Mouse (Mus musculus) liver, embryonic 16.5 days (tissue): ENCODE data around the gene Crygn. TPM values are rescaled to one million over a fixed set of nuclear protein-coding genes. Genes with fewer than 3 reads are reported as not detected.

Experiments
- ATAC-seq: fragments of 200-750 bp; cut with Nextera tagmentation; 2 replicates; pipeline ENCODE4 v1.8.0; 2017; ENCODE audit warnings: low read depth, mild to moderate bottlenecking, moderate number of reproducible peaks, moderate library complexity
- H3K27ac ChIP-seq: fragments of 300-500 bp; sonication (generic); 2 replicates; pipeline ENCODE4 v1.5.1; 2014; ENCODE audit warnings: mild to moderate bottlenecking, low read length
- H3K27me3 ChIP-seq: fragments of 300-500 bp; sonication (generic); 2 replicates; pipeline ENCODE4 v1.6.1; 2014; ENCODE audit warnings: low read depth, low read length, mixed read lengths; ENCODE audit not compliant: control insufficient read depth, insufficient read depth
- H3K36me3 ChIP-seq: fragments of 300-500 bp; sonication (generic); 2 replicates; pipeline ENCODE4 v1.6.1; 2014; ENCODE audit warnings: mild to moderate bottlenecking; ENCODE audit not compliant: control insufficient read depth, insufficient read depth
- H3K4me1 ChIP-seq: fragments of 300-500 bp; sonication (generic); 2 replicates; pipeline ENCODE4 v1.6.1; 2014; ENCODE audit warnings: low read depth, low read length, mixed read lengths; ENCODE audit not compliant: control insufficient read depth
- H3K4me2 ChIP-seq: fragments of 300-500 bp; sonication (generic); 2 replicates; pipeline ENCODE4 v1.6.1; 2014; ENCODE audit warnings: low read depth, low read length, mixed read lengths
- H3K4me3 ChIP-seq: fragments of 300-500 bp; sonication (generic); 2 replicates; pipeline ENCODE4 v1.5.1; 2014; ENCODE audit warnings: low read depth, mild to moderate bottlenecking, low read length
- H3K9ac ChIP-seq: fragments of 300-500 bp; sonication (generic); 2 replicates; pipeline ENCODE4 v1.6.1; 2014; ENCODE audit warnings: low read depth, low read length
- H3K9me3 ChIP-seq: fragments of 300-500 bp; sonication (generic); replicated peaks from 2 replicates; pipeline ENCODE4 v1.6.1; 2016; ENCODE audit warnings: low read length; ENCODE audit not compliant: control insufficient read depth
- WGBS: fragments of 180-500 bp; shearing (Covaris S2); extraction: QIAGEN DNeasy Blood & Tissue Kit; methylation state at CpG from one replicate; pipeline ENCODE4 v1.1.7; 2014; ENCODE audit not compliant: insufficient replicate concordance; 5-methylcytosine and 5-hydroxymethylcytosine counted together
- polyA plus RNA-seq: library from polyadenylated mRNA; unstranded; fragments of >200 nt; fragmentation: Nextera tagmentation; extraction: Ambion mirVana; gene quantifications from 2 replicates; pipeline ENCODE4 v1.2.1, GENCODE M21; 2015

The Crygn gene
- polyA plus RNA-seq: 0.47 and 0.50 TPM in 2 replicates

- no peak for ATAC-seq
- Histone ChIP-seq H3K27ac (no peak within 1 kb of the TSS), H3K27me3 (no peaks in the 10 kb centered on the region; the same call in 1 of the 2 replicates), H3K9ac (no peak within 1 kb of the TSS), H3K36me3 (no peaks in the 10 kb centered on the region), H3K4me2 (no peak within 1 kb of the TSS), H3K4me3 (no peak within 1 kb of the TSS), H3K9me3 (no peaks in the 10 kb centered on the region), H3K4me1 (no peaks in the 10 kb centered on the region)
- WGBS: 54% methylated on average over 18 of the region's 18 CpGs
Measured at GRCm38 (mm10) chr5:24757816-24758215, at the start of gene Crygn. TSS of gene Crygn (minus strand) at chr5:24758008.

- H3K4me3 ChIP-seq: no peak overlapping the region
- H3K9ac ChIP-seq: no peak overlapping the region
- peaks cover 36% of the 10 kb centered on the region for H3K36me3 ChIP-seq
- H3K9me3 ChIP-seq: no peaks in the 10 kb centered on the region
- no peak for ATAC-seq
- no peak overlapping the region for H3K27ac ChIP-seq
- no peaks in the 10 kb centered on the region for H3K27me3 ChIP-seq
- no peak overlapping the region for H3K4me2 ChIP-seq
- 82% methylated on average over 6 of the region's 6 CpGs for WGBS
- no peaks in the 10 kb centered on the region; the same call in 1 of the 2 replicates for H3K4me1 ChIP-seq
Measured at GRCm38 (mm10) chr5:24805222-24805621, 47.4 kb upstream of the Crygn start.

DNA sequence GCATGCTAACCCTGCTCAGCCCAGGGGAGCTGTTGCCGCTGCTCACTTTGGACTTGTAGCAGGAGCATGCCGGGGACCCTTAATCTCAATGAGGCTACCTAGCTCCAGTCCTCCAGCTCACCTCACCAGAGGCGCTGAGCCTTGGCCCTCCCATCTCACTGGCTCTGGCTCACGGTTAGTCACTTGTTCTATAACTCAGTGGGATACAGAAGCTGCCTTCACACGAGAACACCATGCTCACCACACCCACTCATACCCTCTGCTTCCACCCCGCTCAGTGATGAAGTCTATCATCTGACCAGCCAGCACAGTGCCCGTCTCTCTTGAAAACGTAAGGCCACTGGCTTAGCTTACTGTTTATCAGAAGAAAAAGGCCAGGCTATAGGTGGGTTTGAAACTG lies 46.9 kb upstream of the Crygn start:
- ATAC-seq: no peak
- no peaks in the 10 kb centered on the region for H3K9me3 ChIP-seq
- no peak overlapping the region for H3K9ac ChIP-seq
- H3K4me1 ChIP-seq: no peaks in the 10 kb centered on the region; the same call in 1 of the 2 replicates
- H3K27me3 ChIP-seq: no peaks in the 10 kb centered on the region
- H3K36me3 ChIP-seq: peaks cover 36% of the 10 kb centered on the region
- H3K4me2 ChIP-seq: no peak overlapping the region
- 86% methylated on average over 8 of the region's 8 CpGs for WGBS
- H3K27ac ChIP-seq: no peak overlapping the region
- H3K4me3 ChIP-seq: no peak overlapping the region

- WGBS: 55% methylated on average over 6 of the region's 6 CpGs
- ATAC-seq: no peak
- H3K27ac ChIP-seq: no peak overlapping the region
Measured at GRCm38 (mm10) chr5:24801841-24802624, 44.2 kb upstream of the Crygn start.

GRCm38 (mm10) chr5:24800416-24800815 lies 42.6 kb upstream of the Crygn start:
- Histone ChIP-seq H3K4me1 (no peaks in the 10 kb centered on the region; the same call in 1 of the 2 replicates), H3K4me3 (no peak overlapping the region), H3K27me3 (no peaks in the 10 kb centered on the region), H3K27ac (no peak overlapping the region), H3K4me2 (no peak overlapping the region), H3K9ac (no peak overlapping the region), H3K36me3 (peaks cover 9% of the 10 kb centered on the region), H3K9me3 (no peaks in the 10 kb centered on the region)
- ATAC-seq: no peak

More at GRCm38 (mm10) chr5:24801841-24802624, 44.2 kb upstream of the Crygn start:
- Histone ChIP-seq H3K36me3 (peaks cover 22% of the 10 kb centered on the region), H3K4me3 (no peak overlapping the region), H3K4me1 (no peaks in the 10 kb centered on the region; the same call in 1 of the 2 replicates), H3K9me3 (no peaks in the 10 kb centered on the region), H3K27me3 (no peaks in the 10 kb centered on the region), H3K4me2 (no peak overlapping the region), H3K9ac (no peak overlapping the region)

GRCm38 (mm10) chr5:24798639-24799038 lies 40.8 kb upstream of the Crygn start:
- ATAC-seq: no peak
- Histone ChIP-seq H3K4me3 (no peak overlapping the region), H3K27me3 (no peaks in the 10 kb centered on the region), H3K4me2 (no peak overlapping the region), H3K4me1 (no peaks in the 10 kb centered on the region; the same call in 1 of the 2 replicates), H3K9me3 (no peaks in the 10 kb centered on the region), H3K36me3 (peaks cover 3% of the 10 kb centered on the region; the same call in 1 of the 2 replicates), H3K27ac (no peak overlapping the region), H3K9ac (no peak overlapping the region)
- WGBS: 74% methylated on average over 10 of the region's 10 CpGs

DNA sequence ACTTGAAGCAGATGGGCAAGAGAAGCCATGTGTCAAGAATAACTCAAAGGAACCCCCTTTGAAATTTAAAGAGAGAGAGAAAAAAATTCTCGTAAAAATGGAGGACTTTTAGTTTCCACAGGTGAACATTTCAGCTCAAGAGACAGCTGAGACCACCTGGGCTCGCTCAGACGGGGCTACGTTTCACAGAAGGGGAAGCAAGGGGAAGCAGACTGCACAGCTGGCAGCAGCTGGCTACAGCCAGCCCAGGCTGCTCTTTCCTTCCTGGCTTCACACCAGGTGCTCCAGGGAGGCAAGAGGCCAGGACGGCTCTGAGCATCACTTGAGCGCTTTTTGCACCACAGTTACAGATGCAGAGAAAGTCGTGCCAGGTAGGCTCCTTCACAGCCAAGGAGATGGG lies 40.0 kb upstream of the Crygn start:
- H3K4me2 ChIP-seq: no peak overlapping the region
- ATAC-seq: no peak
- no peak overlapping the region for H3K4me3 ChIP-seq
- no peak overlapping the region for H3K9ac ChIP-seq
- H3K9me3 ChIP-seq: no peaks in the 10 kb centered on the region
- H3K27ac ChIP-seq: no peak overlapping the region
- no peaks in the 10 kb centered on the region for H3K27me3 ChIP-seq
- H3K4me1 ChIP-seq: no peaks in the 10 kb centered on the region; the same call in 1 of the 2 replicates
- 33% methylated on average over 7 of the region's 7 CpGs for WGBS
- no peaks in the 10 kb centered on the region; the same call in 1 of the 2 replicates for H3K36me3 ChIP-seq

DNA sequence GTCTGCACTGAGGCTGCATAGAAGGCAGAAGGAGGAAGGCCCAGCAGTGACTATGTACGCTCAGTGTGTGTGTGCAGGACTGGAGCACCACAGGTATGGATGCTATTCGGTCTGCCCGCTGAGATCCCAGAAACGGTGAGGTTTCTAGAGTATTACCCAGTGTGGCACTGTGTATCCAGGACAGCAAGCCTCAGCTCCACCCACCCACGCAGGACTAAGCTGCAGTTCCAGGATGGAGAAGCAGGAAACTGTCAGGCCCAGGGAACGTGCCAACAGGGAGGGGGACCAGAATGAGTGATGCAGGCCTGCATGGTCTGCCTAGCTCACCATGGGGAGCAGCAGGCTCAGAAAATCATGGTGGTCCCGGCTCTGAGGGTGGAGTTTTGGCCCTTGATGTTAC lies 35.2 kb upstream of the Crygn start:
- H3K9ac ChIP-seq: no peak overlapping the region
- H3K4me3 ChIP-seq: no peak overlapping the region
- H3K27ac ChIP-seq: no peak overlapping the region
- no peaks in the 10 kb centered on the region for H3K9me3 ChIP-seq
- H3K36me3 ChIP-seq: no peaks in the 10 kb centered on the region
- no peak overlapping the region for H3K4me2 ChIP-seq
- WGBS: 51% methylated on average over 7 of the region's 7 CpGs
- no peaks in the 10 kb centered on the region for H3K27me3 ChIP-seq
- H3K4me1 ChIP-seq: no peaks in the 10 kb centered on the region
- no peak for ATAC-seq

DNA sequence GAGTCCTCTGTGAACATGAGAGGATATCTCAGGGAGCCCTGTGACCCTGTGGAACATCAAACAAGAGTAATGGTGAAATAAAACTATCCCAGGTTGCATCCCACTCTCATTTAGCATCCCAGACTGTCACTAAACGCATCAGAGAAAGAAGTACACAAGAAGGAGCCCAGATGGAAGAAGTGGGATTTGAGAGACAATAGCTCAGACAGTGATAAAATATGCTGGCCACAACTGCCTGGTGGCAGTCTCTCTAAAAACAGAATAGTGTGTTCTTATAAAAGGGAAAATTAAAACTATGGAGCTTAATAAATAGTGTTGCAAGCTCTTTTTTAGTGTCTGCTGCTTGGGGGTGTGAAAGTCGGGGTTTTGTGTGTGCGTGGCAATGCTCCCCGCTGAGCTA lies 25.1 kb upstream of the Crygn start:
- Histone ChIP-seq H3K27ac (no peak overlapping the region), H3K4me1 (no peaks in the 10 kb centered on the region), H3K9ac (no peak overlapping the region), H3K4me2 (no peak overlapping the region), H3K36me3 (no peaks in the 10 kb centered on the region), H3K27me3 (no peaks in the 10 kb centered on the region; the same call in none of the 2 replicates), H3K4me3 (no peak overlapping the region), H3K9me3 (no peaks in the 10 kb centered on the region; the same call in 1 of the 2 replicates)
- WGBS: 69% methylated on average over 4 of the region's 4 CpGs
- ATAC-seq: no peak
